Mouse (Mus musculus) ES-Bruce4 (cell line): ENCODE data around the gene Ptbp3. TPM values are rescaled to one million over a fixed set of nuclear protein-coding genes. Genes with fewer than 3 reads are reported as not detected.

Source experiments
- H3K27ac ChIP-seq: 2 replicates; pipeline ENCODE4 v1.5.1; 2012; ENCODE audit warnings: low read length, inconsistent platforms; ENCODE audit not compliant: insufficient read depth
- H3K27me3 ChIP-seq: 2 replicates; pipeline ENCODE4 v1.6.1; 2012; ENCODE audit warnings: mild to moderate bottlenecking, low read length, inconsistent platforms; ENCODE audit not compliant: control insufficient read depth, poor library complexity, insufficient read depth, severe bottlenecking
- H3K36me3 ChIP-seq: 2 replicates; pipeline ENCODE4 v1.6.1; 2012; ENCODE audit warnings: inconsistent platforms, mild to moderate bottlenecking, low read length, moderate library complexity; ENCODE audit not compliant: control insufficient read depth, poor library complexity, insufficient read depth, severe bottlenecking
- H3K4me1 ChIP-seq: one replicate; pipeline ENCODE4 v1.8.1; 2011; ENCODE audit warnings: low read length; ENCODE audit not compliant: control insufficient read depth, insufficient read depth
- H3K4me3 ChIP-seq: 2 replicates; pipeline ENCODE4 v1.5.1; 2011; ENCODE audit warnings: low read depth, mild to moderate bottlenecking, low read length
- H3K9ac ChIP-seq: 2 replicates; pipeline ENCODE4 v1.6.1; 2012; ENCODE audit warnings: low read depth, mild to moderate bottlenecking, inconsistent platforms; ENCODE audit not compliant: poor library complexity, severe bottlenecking
- H3K9me3 ChIP-seq: replicated peaks from 2 replicates; pipeline ENCODE4 v1.6.1; 2012; ENCODE audit warnings: mild to moderate bottlenecking, low read length, inconsistent platforms; ENCODE audit not compliant: control insufficient read depth, poor library complexity, insufficient read depth, severe bottlenecking
- CTCF ChIP-seq: IDR thresholded peaks from one replicate; pipeline ENCODE4 v1.8.1; 2011; ENCODE audit warnings: low read depth, low read length
- EP300 ChIP-seq: IDR thresholded peaks from 2 replicates; pipeline ENCODE4 v1.6.1; 2011; ENCODE audit warnings: low read depth, low read length; ENCODE audit not compliant: insufficient read depth
- POLR2A ChIP-seq: IDR thresholded peaks from one replicate; pipeline ENCODE4 v1.8.1; 2011; ENCODE audit warnings: low read length; ENCODE audit not compliant: insufficient read depth
- polyA plus RNA-seq: library from polyadenylated mRNA; stranded (reverse); fragments of >200 nt; gene quantifications from 2 replicates; pipeline ENCODE4 v1.2.4, GENCODE M21; 2011; ENCODE audit warnings: low read depth; ENCODE audit not compliant: missing spikeins, insufficient read depth, insufficient read length

Gene Ptbp3
- polyA plus RNA-seq, 1 experiment: 113 TPM

- TF ChIP-seq EP300 (no peak), CTCF (no peak), POLR2A (no peak)
- Histone ChIP-seq H3K27me3 (0 out of 2 replicates have a peak, but pooled peaks cover 1% of the 10 kb centered on the region), H3K36me3 (no peaks in the 10 kb centered on the region), H3K4me3 (no peak overlapping the region), H3K9me3 (peaks cover 8% of the 10 kb centered on the region), H3K27ac (no peak overlapping the region), H3K9ac (no peak overlapping the region), H3K4me1 (no peaks in the 10 kb centered on the region)
These were observed 98.3 kb downstream of the Ptbp3 start for GRCm38 (mm10) chr4:59450906-59451305.

GRCm38 (mm10) chr4:59450234-59450854 lies 98.8 kb downstream of the Ptbp3 start:
- Histone ChIP-seq H3K27ac (no peak overlapping the region), H3K27me3 (0 out of 2 replicates have a peak, but pooled peaks cover 1% of the 10 kb centered on the region), H3K4me1 (no peaks in the 10 kb centered on the region), H3K9me3 (peaks cover 8% of the 10 kb centered on the region), H3K36me3 (no peaks in the 10 kb centered on the region), H3K4me3 (no peak overlapping the region), H3K9ac (no peak overlapping the region)
- no peak for TF ChIP-seq CTCF
- no peak for TF ChIP-seq EP300
- no peak for TF ChIP-seq POLR2A

GRCm38 (mm10) chr4:59447296-59447695 lies 101.9 kb downstream of the Ptbp3 start:
- TF ChIP-seq POLR2A (no peak), CTCF (no peak), EP300 (no peak)
- H3K4me1 ChIP-seq: no peaks in the 10 kb centered on the region
- no peak overlapping the region for H3K4me3 ChIP-seq
- no peak overlapping the region for H3K9ac ChIP-seq
- no peak overlapping the region for H3K27ac ChIP-seq
- H3K27me3 ChIP-seq: 0 out of 2 replicates have a peak, but pooled peaks cover 1% of the 10 kb centered on the region
- no peaks in the 10 kb centered on the region for H3K36me3 ChIP-seq
- peaks cover 8% of the 10 kb centered on the region for H3K9me3 ChIP-seq

- Histone ChIP-seq H3K27ac (no peak overlapping the region), H3K4me3 (no peak overlapping the region), H3K9me3 (no peaks in the 10 kb centered on the region), H3K36me3 (no peaks in the 10 kb centered on the region), H3K9ac (no peak overlapping the region), H3K27me3 (0 out of 2 replicates have a peak, but pooled peaks cover 1% of the 10 kb centered on the region), H3K4me1 (no peaks in the 10 kb centered on the region)
- no peak for TF ChIP-seq EP300
- no peak for TF ChIP-seq POLR2A
- TF ChIP-seq CTCF: no peak
These were observed 103.6 kb downstream of the Ptbp3 start for GRCm38 (mm10) chr4:59445516-59445915.

GRCm38 (mm10) chr4:59444994-59445393 lies 104.2 kb downstream of the Ptbp3 start:
- Histone ChIP-seq H3K9me3 (no peaks in the 10 kb centered on the region), H3K27ac (no peak overlapping the region), H3K4me3 (no peak overlapping the region), H3K36me3 (no peaks in the 10 kb centered on the region), H3K9ac (no peak overlapping the region), H3K4me1 (no peaks in the 10 kb centered on the region), H3K27me3 (0 out of 2 replicates have a peak, but pooled peaks cover 1% of the 10 kb centered on the region)
- no peak for TF ChIP-seq EP300
- TF ChIP-seq POLR2A: no peak
- TF ChIP-seq CTCF: no peak

GRCm38 (mm10) chr4:59444085-59444484 lies 105.1 kb downstream of the Ptbp3 start:
- Histone ChIP-seq H3K27ac (no peak overlapping the region), H3K4me3 (no peak overlapping the region), H3K9ac (no peak overlapping the region), H3K36me3 (no peaks in the 10 kb centered on the region), H3K9me3 (no peaks in the 10 kb centered on the region), H3K27me3 (0 out of 2 replicates have a peak, but pooled peaks cover 1% of the 10 kb centered on the region), H3K4me1 (no peaks in the 10 kb centered on the region)
- TF ChIP-seq POLR2A (no peak), EP300 (no peak), CTCF (no peak)
